Mouse (Mus musculus): Measurements from ENCODE around the gene Gpr4. TPM values are rescaled to one million over a fixed set of nuclear protein-coding genes. Genes with fewer than 3 reads are reported as not detected.

Gene Gpr4
- polyA plus RNA-seq, 1 experiment from 2014 or later = 1.7 TPM

MicroRNAs encoded within 50 kb of the gene (microRNA counts, 519-probe panel; counts per million panel counts)
- 1,575 counts per million, percentile 15 among the panel's probes with 10 or more counts for microRNA mmu-miR-330

Small RNA genes lying within 50 kb of the gene (microRNA-seq; reads per million reads assigned to microRNA genes)
- gene Mir330 (ENCODE audit: borderline number of aligned reads) = 206 reads per million, percentile 63 among the genes with 10 or more reads in this experiment

Other genes starting within 250 kb of the Gpr4 start
- not detected in 2 replicates for gene Nanos2, start 225.1 kb upstream of the Gpr4 start, polyA plus RNA-seq (2015; fragmentation: Nextera tagmentation; extraction: Ambion mirVana)
- gene Mypop, start 221.3 kb upstream of the Gpr4 start, polyA plus RNA-seq (2015; fragmentation: Nextera tagmentation; extraction: Ambion mirVana) = 5.9 and 6.3 TPM in 2 replicates
- 31.1 and 32.2 TPM in 2 replicates for gene Irf2bp1, start 208.5 kb upstream of the Gpr4 start, polyA plus RNA-seq (2015; fragmentation: Nextera tagmentation; extraction: Ambion mirVana)
- 0.58 and 1.3 TPM in 2 replicates for gene Foxa3, start 189.0 kb upstream of the Gpr4 start, polyA plus RNA-seq (2015; fragmentation: Nextera tagmentation; extraction: Ambion mirVana)
- gene Sympk, start 188.2 kb upstream of the Gpr4 start, polyA plus RNA-seq (2015; fragmentation: Nextera tagmentation; extraction: Ambion mirVana) = 35.3 and 36.8 TPM in 2 replicates
- gene Rsph6a, start 157.8 kb upstream of the Gpr4 start, polyA plus RNA-seq (2015; fragmentation: Nextera tagmentation; extraction: Ambion mirVana) = not detected in 2 replicates
- 18.7 and 20.1 TPM in 2 replicates for gene Dmwd, start 136.3 kb upstream of the Gpr4 start, polyA plus RNA-seq (2015; fragmentation: Nextera tagmentation; extraction: Ambion mirVana)
- gene Dmpk, start 128.7 kb upstream of the Gpr4 start, polyA plus RNA-seq (2015; fragmentation: Nextera tagmentation; extraction: Ambion mirVana) = 42.4 and 60.4 TPM in 2 replicates
- 12.7 and 14.7 TPM in 2 replicates for gene Six5, start 117.9 kb upstream of the Gpr4 start, polyA plus RNA-seq (2015; fragmentation: Nextera tagmentation; extraction: Ambion mirVana)
- gene Gm4969, start 94.2 kb upstream of the Gpr4 start, polyA plus RNA-seq (2015; fragmentation: Nextera tagmentation; extraction: Ambion mirVana) = 1.9 and 2.3 TPM in 2 replicates
- gene Fbxo46, start 92.7 kb upstream of the Gpr4 start, polyA plus RNA-seq (2015; fragmentation: Nextera tagmentation; extraction: Ambion mirVana) = 14.7 and 16.3 TPM in 2 replicates
- gene Qpctl, start 63.2 kb upstream of the Gpr4 start, polyA plus RNA-seq (2015; fragmentation: Nextera tagmentation; extraction: Ambion mirVana) = 13.9 and 15.1 TPM in 2 replicates
- gene Snrpd2, start 62.8 kb upstream of the Gpr4 start, polyA plus RNA-seq (2015; fragmentation: Nextera tagmentation; extraction: Ambion mirVana) = 139 and 140 TPM in 2 replicates
- gene Gipr, start 46.4 kb upstream of the Gpr4 start, polyA plus RNA-seq (2015; fragmentation: Nextera tagmentation; extraction: Ambion mirVana) = 0.68 and 1.1 TPM in 2 replicates
- gene Eml2, start 36.1 kb upstream of the Gpr4 start, polyA plus RNA-seq (2015; fragmentation: Nextera tagmentation; extraction: Ambion mirVana) = 10.4 and 12.8 TPM in 2 replicates
- gene Opa3, start 15.8 kb downstream of the Gpr4 start, polyA plus RNA-seq (2015; fragmentation: Nextera tagmentation; extraction: Ambion mirVana) = 30.8 and 32.5 TPM in 2 replicates
- gene Vasp, start 59.3 kb downstream of the Gpr4 start, polyA plus RNA-seq (2015; fragmentation: Nextera tagmentation; extraction: Ambion mirVana) = 85.2 TPM in 2 replicates
- gene Ppm1n, start 67.5 kb downstream of the Gpr4 start, polyA plus RNA-seq (2015; fragmentation: Nextera tagmentation; extraction: Ambion mirVana) = 0.14 and 0.41 TPM in 2 replicates
- gene Rtn2, start 70.1 kb downstream of the Gpr4 start, polyA plus RNA-seq (2015; fragmentation: Nextera tagmentation; extraction: Ambion mirVana) = 39.2 and 41.9 TPM in 2 replicates
- 0.21 and 0.69 TPM in 2 replicates for gene Fosb, start 97.5 kb downstream of the Gpr4 start, polyA plus RNA-seq (2015; fragmentation: Nextera tagmentation; extraction: Ambion mirVana)
- gene Ercc1, start 132.2 kb downstream of the Gpr4 start, polyA plus RNA-seq (2015; fragmentation: Nextera tagmentation; extraction: Ambion mirVana) = 83.0 and 85.5 TPM in 2 replicates
- gene Cd3eap, start 146.9 kb downstream of the Gpr4 start, polyA plus RNA-seq (2015; fragmentation: Nextera tagmentation; extraction: Ambion mirVana) = 30.4 and 32.0 TPM in 2 replicates
- gene Ppp1r13l, start 147.2 kb downstream of the Gpr4 start, polyA plus RNA-seq (2015; fragmentation: Nextera tagmentation; extraction: Ambion mirVana) = 17.2 and 22.7 TPM in 2 replicates
- 16.9 and 18.3 TPM in 2 replicates for gene Ercc2, start 169.5 kb downstream of the Gpr4 start, polyA plus RNA-seq (2015; fragmentation: Nextera tagmentation; extraction: Ambion mirVana)
- gene Klc3, start 191.6 kb downstream of the Gpr4 start, polyA plus RNA-seq (2015; fragmentation: Nextera tagmentation; extraction: Ambion mirVana) = 41.8 and 43.1 TPM in 2 replicates
- gene Ckm, start 192.2 kb downstream of the Gpr4 start, polyA plus RNA-seq (2015; fragmentation: Nextera tagmentation; extraction: Ambion mirVana) = 118 and 167 TPM in 2 replicates
- gene Mark4, start 246.3 kb downstream of the Gpr4 start, polyA plus RNA-seq (2015; fragmentation: Nextera tagmentation; extraction: Ambion mirVana) = 11.8 and 14.4 TPM in 2 replicates

Measured in embryonic facial prominence, embryonic 15.5 days (tissue).